Mouse (Mus musculus): ENCODE measurements around the gene Mycn.

Mycn gene

GRCm38 (mm10) chr12:12924446-12924845 lies 17.3 kb downstream of the Mycn start:
- DNase-seq, result no peak

- DNase-seq, result no peak
Observed at GRCm38 (mm10) chr12:12920166-12921157, 21.3 kb downstream of the Mycn start.

- DNase-seq, result no peak
Observed at GRCm38 (mm10) chr12:12916298-12916697, 25.4 kb downstream of the Mycn start.

GRCm38 (mm10) chr12:12910356-12910979 lies 31.2 kb downstream of the Mycn start:
- DNase-seq, result no peak

GRCm38 (mm10) chr12:12909631-12910277 lies 32.0 kb downstream of the Mycn start:
- DNase-seq, result no peak

- DNase-seq, result peak in 1 of 2 experiments; percentile 29
Observed at GRCm38 (mm10) chr12:12906771-12907170, 34.9 kb downstream of the Mycn start.

- DNase-seq, result no peak
Observed at GRCm38 (mm10) chr12:12906321-12906720, 35.4 kb downstream of the Mycn start.

- DNase-seq, result no peak
Observed at GRCm38 (mm10) chr12:12905117-12905516, 36.6 kb downstream of the Mycn start.

GRCm38 (mm10) chr12:12904512-12904953 lies 37.2 kb downstream of the Mycn start:
- DNase-seq, result peak; percentile 60 to 83

- no peak for DNase-seq
Observed at GRCm38 (mm10) chr12:12904086-12904485, 37.6 kb downstream of the Mycn start.

- no peak for DNase-seq
Observed at GRCm38 (mm10) chr12:12902403-12902802, 39.3 kb downstream of the Mycn start.

GRCm38 (mm10) chr12:12898356-12899126 lies 43.2 kb downstream of the Mycn start:
- no peak for DNase-seq

- DNase-seq, result no peak
Observed at GRCm38 (mm10) chr12:12893986-12894385, 47.7 kb downstream of the Mycn start.

GRCm38 (mm10) chr12:12886191-12886889 lies 55.4 kb downstream of the Mycn start:
- no peak for DNase-seq

Measured in lung, postnatal 4 days (tissue).